Mouse (Mus musculus) left cerebral cortex, postnatal 36 days (tissue): ENCODE results near the gene Fam71d. TPM values are rescaled to one million over a fixed set of nuclear protein-coding genes. Genes with fewer than 3 reads are reported as not detected.

Experiments used
- DNase-seq, 2 experiments: peaks; one replicate each; pipeline ENCODE4 v3.0.0; 2021 to 2022; ENCODE audit warnings: low spot score in 2 of 2, mixed read lengths in 1 of 2
- intact Hi-C: fragments of 180-260 bp; cut with DNase I; formaldehyde crosslinking; loops from one replicate; pipeline ENCODE4 v1.15.1; 2025
- total RNA-seq, 2 experiments: library from RNA; stranded (reverse); gene quantifications; 2 replicates each; pipeline ENCODE4 v1.2.3; 2021

Fam71d gene
- total RNA-seq, 2 experiments from 2014 or later: 0.57 to 1.2 TPM

DNA sequence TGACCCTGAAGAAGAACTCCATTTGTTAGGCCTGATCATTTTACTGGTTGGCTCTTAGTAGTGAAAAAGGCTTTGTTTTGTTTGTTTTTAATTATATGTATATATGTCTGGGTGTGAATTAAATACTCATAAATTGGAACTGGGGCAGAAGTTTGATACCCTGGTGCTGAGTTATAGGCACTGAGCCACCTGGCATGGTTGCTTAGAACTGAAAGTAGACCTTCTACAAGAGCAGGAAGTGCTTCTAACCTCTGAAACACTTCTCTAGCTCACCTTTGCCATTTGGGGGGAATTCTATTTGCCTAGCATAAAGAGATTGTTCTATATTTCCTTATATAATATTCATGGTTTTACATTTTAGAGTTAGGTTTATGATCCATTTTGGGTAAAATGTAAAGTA lies 70.6 kb downstream of the Fam71d start:
- no peak for DNase-seq
- intact Hi-C loops: no loop called here

DNA sequence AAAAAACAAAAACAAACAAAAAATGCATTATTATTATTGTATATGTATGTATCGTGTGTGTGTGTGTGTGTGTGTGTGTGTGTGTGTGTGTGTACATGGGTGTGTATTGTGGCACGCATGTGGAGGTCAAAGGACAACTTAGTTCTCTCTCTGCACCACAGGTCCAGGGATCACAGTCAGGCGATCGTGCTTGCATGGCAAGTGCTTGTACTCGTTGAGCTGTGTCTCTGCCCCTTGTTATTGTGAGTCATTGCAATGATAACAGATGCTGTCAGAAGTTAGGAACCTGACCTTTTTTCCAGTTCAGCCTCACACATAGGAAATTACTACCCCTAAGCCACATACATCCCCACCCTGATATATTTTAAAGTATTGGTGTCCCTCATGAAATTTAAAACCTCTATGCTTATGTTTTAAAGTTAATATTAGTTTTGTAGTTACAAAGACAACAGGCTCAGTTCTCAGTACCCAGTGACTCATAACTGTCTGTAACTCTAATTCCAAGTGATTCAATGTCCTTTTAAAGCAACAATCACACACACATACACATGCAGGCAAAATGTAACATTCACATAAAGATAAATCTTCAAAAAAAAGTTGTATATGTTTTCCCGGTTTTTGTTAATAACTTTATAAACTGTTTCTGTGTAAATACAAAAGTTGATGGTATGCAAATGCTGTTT lies 77.8 kb downstream of the Fam71d start:
- no peak for DNase-seq
- intact Hi-C loops: no loop called here

DNA sequence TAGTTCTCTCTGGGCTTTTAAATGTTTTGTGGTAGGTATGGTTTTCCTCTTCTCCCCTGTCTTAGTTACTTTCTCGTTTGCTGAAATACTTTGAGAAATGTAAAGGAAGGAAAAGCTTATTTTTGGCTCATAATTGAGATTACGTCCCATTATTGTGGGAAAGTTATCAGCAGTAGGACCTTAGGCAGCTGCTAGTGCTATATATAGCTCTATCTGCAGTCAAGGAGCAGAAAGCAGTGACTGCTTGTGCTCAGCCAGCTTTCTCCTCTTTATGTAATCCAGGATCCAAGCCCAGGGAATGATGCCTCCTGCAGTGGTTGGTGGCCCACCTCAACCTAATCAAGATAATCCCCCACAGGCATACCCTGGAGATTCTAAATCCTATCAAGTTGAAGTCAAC lies 81.9 kb downstream of the Fam71d start:
- intact Hi-C loops: no loop called here
- no peak for DNase-seq

DNA sequence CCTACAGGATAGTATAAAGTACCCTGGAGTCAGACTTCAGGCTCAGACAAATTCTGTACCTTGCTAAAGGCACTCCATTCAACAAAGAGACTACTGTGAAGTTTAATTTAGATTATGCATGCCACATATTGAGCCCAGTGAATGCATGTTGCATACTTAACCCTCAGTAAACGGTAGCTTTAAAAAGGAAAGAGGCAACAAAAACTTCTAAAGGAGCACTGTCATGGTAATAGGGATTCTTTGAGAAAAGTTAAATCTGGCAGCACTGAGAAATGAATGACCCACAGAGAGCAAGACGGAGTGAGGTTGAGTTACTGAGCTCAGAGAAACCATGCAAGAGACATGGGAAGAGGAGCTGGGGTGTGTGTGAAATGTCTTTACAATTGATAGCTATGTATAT lies 86.6 kb downstream of the Fam71d start:
- intact Hi-C loops: no loop called here
- DNase-seq: no peak

DNA sequence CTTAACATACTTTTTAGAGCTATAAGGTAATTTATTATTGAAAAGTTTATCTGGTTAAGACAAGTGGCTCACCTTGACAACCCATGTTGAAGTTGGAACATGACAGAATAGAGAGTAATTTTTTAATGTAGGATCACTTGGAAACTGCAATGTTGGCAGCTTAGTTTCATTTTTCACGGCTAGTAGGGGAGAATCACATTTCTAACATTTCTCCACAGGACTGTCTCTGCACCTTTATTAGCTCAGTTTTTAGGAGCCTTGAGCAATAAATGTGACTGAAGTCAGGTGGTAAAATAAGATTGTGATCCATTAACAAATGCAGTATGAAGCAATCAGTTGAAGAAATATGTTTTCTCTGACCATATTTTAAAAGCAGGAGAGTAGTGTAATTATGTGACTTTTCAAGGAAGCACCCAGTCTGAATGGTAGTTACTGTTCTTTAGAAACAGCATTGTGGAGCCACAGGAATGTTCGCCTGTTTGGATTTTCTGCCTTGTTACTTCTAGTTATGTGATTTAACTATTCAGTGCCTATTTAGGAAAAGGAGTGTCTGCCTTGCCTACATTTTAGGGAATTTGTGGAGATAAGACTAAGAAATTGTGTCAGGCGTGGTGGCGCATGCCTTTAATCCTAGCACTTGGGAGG lies 87.2 kb downstream of the Fam71d start:
- intact Hi-C loops: no loop called here
- no peak for DNase-seq

Other genes with a start within 250 kb of the Fam71d start
- gene Mpp5, start 57.4 kb downstream of the Fam71d start, total RNA-seq: 10 to 100 TPM; 21.3 to 31.9 TPM
- gene Atp6v1d, start 170.1 kb downstream of the Fam71d start, total RNA-seq: 100 to 1,000 TPM; 288 to 293 TPM
- gene Eif2s1, start 170.3 kb downstream of the Fam71d start, total RNA-seq: 10 to 100 TPM; 44.8 to 49.8 TPM
- not detected for gene Plek2, start 215.4 kb downstream of the Fam71d start, total RNA-seq